Mouse (Mus musculus): ENCODE data around the gene Gm3604. TPM values are rescaled to one million over a fixed set of nuclear protein-coding genes. Genes with fewer than 3 reads are reported as not detected.
"Not testable (repeated sequence)": the region's sequence is repeated elsewhere in the genome, so short reads cannot be mapped to it uniquely, and the experiment has no call there.

Gm3604 gene
- polyA plus RNA-seq (2015; fragmentation: Nextera tagmentation; extraction: Ambion mirVana) = 5.0 and 5.1 TPM in 2 replicates

DNA sequence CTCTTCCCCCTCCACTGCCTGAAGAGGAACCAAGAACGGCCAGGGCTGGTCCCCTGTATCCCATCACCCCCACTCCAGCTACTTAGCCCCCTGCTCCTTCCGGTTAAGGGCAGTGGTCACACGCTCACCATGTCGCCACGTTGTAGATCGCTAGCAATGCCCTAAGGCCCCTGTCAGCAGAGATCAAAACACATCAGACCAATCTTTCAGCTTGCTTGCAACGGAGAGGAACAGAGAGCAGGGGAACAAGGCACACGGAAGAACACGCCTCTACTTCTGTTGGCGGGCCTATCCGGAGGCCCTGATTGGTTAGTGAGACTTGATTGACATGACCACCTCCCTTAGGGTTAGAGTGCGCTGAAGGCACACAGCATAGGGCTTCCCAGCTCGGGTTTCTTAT is at the start of gene Gm3604:
TSS of gene Gm3604 (minus strand) at position 226 of the 400 bp plus-strand sequence.
- 6% methylated on average over 13 of the region's 13 CpGs for WGBS

GRCm38 (mm10) chr13:62399206-62399605 is 16.2 kb upstream of the Gm3604 start:
- not testable (repeated sequence) for H3K36me3 ChIP-seq; ATAC-seq (ENCODE audit: insufficient read depth, low FRiP score, low read depth); H3K4me2 ChIP-seq; H3K4me1 ChIP-seq; H3K9me3 ChIP-seq; H3K9ac ChIP-seq; H3K4me3 ChIP-seq (replicated peaks); H3K27ac ChIP-seq; H3K27me3 ChIP-seq (replicated peaks)
- WGBS = 65% methylated on average over 3 of the region's 3 CpGs

More for the DNA sequence above, at the start of gene Gm3604:
- not testable (repeated sequence) for H3K9me3 ChIP-seq; H3K27ac ChIP-seq; H3K27me3 ChIP-seq (replicated peaks); ATAC-seq (ENCODE audit: insufficient read depth, low FRiP score, low read depth); H3K4me1 ChIP-seq; H3K36me3 ChIP-seq
- Histone ChIP-seq H3K4me3 (replicated peaks) (peak within 1 kb of the TSS; percentile 51), H3K9ac (peak within 1 kb of the TSS; percentile 22; the same call in 1 of the 2 replicates), H3K4me2 (peak within 1 kb of the TSS; percentile 46)

DNA sequence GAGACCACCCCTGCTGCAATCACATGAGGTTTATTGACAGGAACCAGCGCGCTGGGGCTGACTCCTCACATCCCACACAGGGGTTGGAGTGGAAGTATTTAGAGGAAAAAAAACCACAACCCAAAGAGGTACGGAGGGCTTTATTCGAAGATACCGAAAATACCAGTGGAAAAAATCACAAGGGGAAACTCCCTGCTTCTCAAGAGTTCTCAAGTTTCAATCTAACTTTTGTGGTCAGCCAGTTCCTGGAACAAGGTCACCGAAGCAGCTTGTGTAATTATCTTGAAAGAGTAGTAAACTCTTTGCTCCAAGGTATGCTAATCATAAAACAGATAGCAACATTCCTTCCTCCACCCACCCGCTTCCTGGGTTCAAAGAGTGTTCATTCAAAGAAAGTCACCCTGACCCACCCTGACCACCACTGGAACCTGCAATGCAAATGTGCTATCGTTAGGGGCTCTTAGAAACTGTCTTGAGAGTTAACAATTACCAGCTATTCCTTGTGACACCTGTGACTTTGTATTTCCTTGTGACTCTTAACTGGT is 7.2 kb upstream of the Gm3604 start:
- not testable (repeated sequence) for H3K27ac ChIP-seq; H3K9me3 ChIP-seq; H3K4me1 ChIP-seq; H3K4me2 ChIP-seq; H3K9ac ChIP-seq; H3K4me3 ChIP-seq (replicated peaks); H3K36me3 ChIP-seq; ATAC-seq (ENCODE audit: insufficient read depth, low FRiP score, low read depth); H3K27me3 ChIP-seq (replicated peaks)
- 91% methylated on average over 8 of the region's 8 CpGs for WGBS

GRCm38 (mm10) chr13:62331786-62332185 is 51.2 kb downstream of the Gm3604 start:
- H3K27me3 ChIP-seq (replicated peaks) = no peaks in the 10 kb centered on the region
- no peak for ATAC-seq (ENCODE audit: insufficient read depth, low FRiP score, low read depth)
- no peak overlapping the region for H3K27ac ChIP-seq
- H3K9me3 ChIP-seq = no peaks in the 10 kb centered on the region
- H3K4me1 ChIP-seq = no peaks in the 10 kb centered on the region
- H3K9ac ChIP-seq = no peak overlapping the region
- no peak overlapping the region for H3K4me2 ChIP-seq
- no peaks in the 10 kb centered on the region for H3K36me3 ChIP-seq
- H3K4me3 ChIP-seq (replicated peaks) = no peak overlapping the region

DNA sequence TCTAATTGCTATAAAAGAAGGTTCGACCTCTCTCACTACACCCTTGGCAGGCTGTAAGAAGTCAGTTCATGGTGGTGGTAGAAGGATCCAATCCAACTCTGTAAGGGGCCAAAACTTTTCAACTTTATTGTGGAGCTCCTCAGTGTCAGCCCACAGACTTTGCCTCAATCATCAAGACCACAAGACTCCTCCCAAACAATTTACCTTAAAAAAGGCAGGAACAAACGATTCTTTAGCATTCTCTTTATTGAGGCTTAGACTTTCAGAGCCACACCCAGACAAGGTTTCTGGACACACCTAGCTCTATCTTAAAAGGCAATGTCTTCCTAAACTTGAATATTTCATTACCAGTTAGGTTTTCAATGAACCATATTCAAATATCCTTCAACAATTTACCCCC is 51.6 kb downstream of the Gm3604 start:
- Histone ChIP-seq H3K4me3 (replicated peaks) (no peak overlapping the region), H3K9me3 (no peaks in the 10 kb centered on the region), H3K4me1 (no peaks in the 10 kb centered on the region), H3K27me3 (replicated peaks) (no peaks in the 10 kb centered on the region), H3K4me2 (no peak overlapping the region), H3K36me3 (no peaks in the 10 kb centered on the region), H3K9ac (no peak overlapping the region), H3K27ac (no peak overlapping the region)
- 63% methylated on average over 2 of the region's 2 CpGs for WGBS
- no peak for ATAC-seq (ENCODE audit: insufficient read depth, low FRiP score, low read depth)

Small RNAs within 50 kb of the gene (microRNA-seq; reads per million reads assigned to microRNA genes)
- gene Gm25933 = not detected

Other genes starting within 250 kb of the Gm3604 start
- 13.3 and 13.4 TPM in 2 replicates for gene Gm49359, start 83.7 kb upstream of the Gm3604 start, polyA plus RNA-seq (2015; fragmentation: Nextera tagmentation; extraction: Ambion mirVana)
- not detected in 2 replicates for gene Zfp935, start 175.3 kb upstream of the Gm3604 start, polyA plus RNA-seq (2015; fragmentation: Nextera tagmentation; extraction: Ambion mirVana)
- 16.9 and 19.1 TPM in 2 replicates for gene Zfp934, start 188.0 kb upstream of the Gm3604 start, polyA plus RNA-seq (2015; fragmentation: Nextera tagmentation; extraction: Ambion mirVana)
- 10.3 and 13.7 TPM in 2 replicates for gene 6720489N17Rik, start 241.0 kb upstream of the Gm3604 start, polyA plus RNA-seq (2015; fragmentation: Nextera tagmentation; extraction: Ambion mirVana)